9 mouse cellular contexts compared by ENCODE assay signal in the genomic region with DNA sequence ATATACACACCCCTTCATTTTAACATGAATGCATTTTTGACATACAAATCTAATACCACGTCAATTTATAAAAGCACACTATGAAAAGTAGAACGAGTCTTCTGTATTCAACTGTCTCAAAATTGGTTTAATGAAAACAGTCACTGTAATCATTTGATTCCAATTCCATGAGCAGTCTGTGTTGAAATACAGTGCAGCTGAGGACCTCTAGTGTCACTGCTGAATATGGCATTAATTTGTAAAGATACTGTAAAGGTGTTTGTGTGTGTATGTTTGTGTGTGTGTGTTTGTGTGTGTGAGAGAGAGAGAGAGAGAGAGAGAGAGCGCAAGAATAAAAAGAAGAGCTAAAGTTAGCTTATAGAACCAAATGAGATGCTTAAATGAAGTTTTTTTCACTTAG. TPM values are rescaled to one million over a fixed set of nuclear protein-coding genes. Genes with fewer than 3 reads are reported as not detected.
DNase-seq lines count a peak whose midpoint lies in the region; ATAC-seq and TF ChIP-seq lines count a peak whose summit lies in the region.
"Had no signal": no experiment of that assay in that cellular context is flagged by ENCODE, and none has a peak within 500 bp of the region (broad histone marks: within the 10 kb centered on the region; RNA-seq: fewer than 3 reads in every experiment).

No protein-coding gene starts in this region.

- H3K4me1 ChIP-seq in heart, adult 2 months (ENCODE audit: control insufficient read depth, insufficient read depth, low read length), result no peaks in the 10 kb centered on the region
- no peaks in the 10 kb centered on the region for H3K4me1 ChIP-seq in heart, embryonic 10.5 days

- no peak overlapping the region for H3K27ac ChIP-seq in heart, adult 2 months
- H3K27ac ChIP-seq in heart, embryonic 10.5 days, result no peak overlapping the region

- H3K79me2 ChIP-seq in heart, adult 2 months (replicated peaks; ENCODE audit: control insufficient read depth, insufficient read depth, low read length), result peaks cover 2% of the 10 kb centered on the region; the same call in 1 of the 2 replicates

- no peaks in the 10 kb centered on the region for H3K36me3 ChIP-seq in heart, adult 2 months (ENCODE audit: control insufficient read depth, insufficient read depth, low read length)
- H3K36me3 ChIP-seq in heart, embryonic 10.5 days, result no peaks in the 10 kb centered on the region

- TF ChIP-seq CTCF in heart, adult 2 months (IDR thresholded peaks at IDR 0.05), result peak; percentile 58

- H3K4me3 ChIP-seq in heart, adult 2 months, result no peak overlapping the region
- no peak overlapping the region for H3K4me3 ChIP-seq in heart, embryonic 10.5 days

- no peak for DNase-seq in heart, adult 2 months
- DNase-seq in heart, embryonic 10.5 days (ENCODE audit: low spot score), result no peak
- peak; percentile 17 for DNase-seq in lung, postnatal 36 days
- no peak for DNase-seq in lung, postnatal 14 days
- peak; percentile 18 for DNase-seq in retina, adult 2 months (ENCODE audit: low read depth, low spot score)
- no peak for DNase-seq in urinary bladder, postnatal 4 days (ENCODE audit: low spot score in 2 of 2)
- no peak for DNase-seq in gastrocnemius, postnatal 25 days
- DNase-seq: adrenal gland, adult 8-10 months had no signal

- TF ChIP-seq POLR2A in heart, adult 2 months (IDR thresholded peaks at IDR 0.05; ENCODE audit: insufficient read depth, low read depth, low read length), result no peak

- peak; percentile 91 for ATAC-seq in common myeloid progenitor, adult 5-6 weeks (replicated peaks; ENCODE audit: low read depth, poor library complexity, severe bottlenecking)

- WGBS in heart, adult 2 months, result 75% methylated on average over 3 of the region's 3 CpGs
- WGBS in heart, embryonic 10.5 days, result 71% methylated on average over 3 of the region's 3 CpGs

- no peak overlapping the region for H3K9ac ChIP-seq in heart, adult 2 months (ENCODE audit: low read depth, low read length)

- intact Hi-C loops in heart, adult 2 months (cut with DNase I), result no loop called here

- H3K27me3 ChIP-seq in heart, adult 2 months (ENCODE audit: control insufficient read depth, insufficient read depth, low read length), result no peaks in the 10 kb centered on the region
- no peaks in the 10 kb centered on the region for H3K27me3 ChIP-seq in heart, embryonic 10.5 days (ENCODE audit: insufficient read depth, poor library complexity, severe bottlenecking)

- no peaks in the 10 kb centered on the region for H3K9me3 ChIP-seq in heart, embryonic 10.5 days

- no peak for TF ChIP-seq EP300 in heart, adult 2 months (IDR thresholded peaks at IDR 0.05; ENCODE audit: insufficient read depth, low read depth, low read length)

RNA-seq across cellular contexts. Expression of gene Aimp1, which starts 17.2 kb away (rescaled TPM):
- total RNA-seq in heart, adult 2 months (2021), result 10 to 100 TPM; 45.7 to 57.7 TPM
- polyA plus RNA-seq in heart, adult 2 months (2012; rRNA removed), result 18.8 and 27.3 TPM in 2 replicates
- polyA plus RNA-seq in heart, embryonic 10.5 days (2016; fragmentation: Nextera tagmentation; extraction: Ambion mirVana), result 63.9 and 79.3 TPM in 2 replicates
- 163 and 190 TPM in 2 replicates for total RNA-seq in common myeloid progenitor, adult 5-6 weeks (2017)
- 10 to 100 TPM; 75.5 to 77.7 TPM for total RNA-seq in gastrocnemius, postnatal 25 days (2021)

RNA-seq across cellular contexts. Expression of gene Tbck, which starts 17.4 kb away (rescaled TPM):
- total RNA-seq in heart, adult 2 months (2021), result 10 to 100 TPM; 13.4 to 14.0 TPM
- polyA plus RNA-seq in heart, adult 2 months (2012; rRNA removed), result 3.7 and 6.7 TPM in 2 replicates
- polyA plus RNA-seq in heart, embryonic 10.5 days (2016; fragmentation: Nextera tagmentation; extraction: Ambion mirVana), result 14.7 and 14.8 TPM in 2 replicates
- total RNA-seq in common myeloid progenitor, adult 5-6 weeks (2017), result 20.1 and 21.3 TPM in 2 replicates
- total RNA-seq in gastrocnemius, postnatal 25 days (2021), result 1 to 10 TPM; 8.2 to 8.9 TPM

Comparison
In these comparisons a context has a peak if more than half of its experiments do, and no peak if none do; other contexts are left out.
1. DNase-seq: peak in lung, postnatal 36 days (single experiment) and retina, adult 2 months (single experiment); none in heart, adult 2 months (0 of 2), heart, embryonic 10.5 days (single experiment), lung, postnatal 14 days (single experiment), urinary bladder, postnatal 4 days (0 of 2) and gastrocnemius, postnatal 25 days (single experiment).